Mouse (Mus musculus) splenic B cell, adult 2 months (primary cell): ENCODE data around the gene Mdga2.

Source experiments
- DNase-seq: peaks from one replicate; pipeline ENCODE4 v3.0.0-alpha.2; 2011; ENCODE audit warnings: low read depth, low spot score
- H3K27me3 ChIP-seq: 2 replicates; pipeline ENCODE4 v1.6.1; 2012; ENCODE audit warnings: mild to moderate bottlenecking, low read length, moderate library complexity, mixed read lengths; ENCODE audit not compliant: control insufficient read depth, poor library complexity, insufficient read depth, severe bottlenecking
- H3K36me3 ChIP-seq: 2 replicates; pipeline ENCODE4 v1.6.1; 2012; ENCODE audit warnings: mild to moderate bottlenecking, low read length, moderate library complexity, mixed read lengths; ENCODE audit not compliant: control insufficient read depth, poor library complexity, insufficient read depth, severe bottlenecking

Mdga2 gene

DNA sequence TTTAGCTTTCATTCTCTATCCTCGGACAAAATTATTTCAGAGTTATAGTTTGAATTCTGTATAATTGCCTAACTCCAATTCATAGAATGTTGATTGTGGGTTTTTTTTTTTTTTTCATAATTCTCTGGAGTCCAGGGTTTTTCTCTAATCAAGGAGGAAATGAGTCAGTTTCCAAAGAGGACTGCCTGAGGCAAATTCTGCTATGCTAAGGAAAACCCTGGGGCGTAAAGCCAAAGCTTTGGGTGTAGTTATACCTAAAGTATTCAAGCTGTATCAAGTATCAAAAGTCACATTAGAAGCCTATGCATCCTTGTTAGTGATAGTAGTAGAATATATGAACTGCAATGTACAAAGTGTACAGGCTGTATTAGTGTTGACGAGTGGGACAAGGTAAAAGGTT, 519.6 kb downstream of the Mdga2 start:
- no peaks in the 10 kb centered on the region for H3K27me3 ChIP-seq
- no peak for DNase-seq
- H3K36me3 ChIP-seq: no peaks in the 10 kb centered on the region

DNA sequence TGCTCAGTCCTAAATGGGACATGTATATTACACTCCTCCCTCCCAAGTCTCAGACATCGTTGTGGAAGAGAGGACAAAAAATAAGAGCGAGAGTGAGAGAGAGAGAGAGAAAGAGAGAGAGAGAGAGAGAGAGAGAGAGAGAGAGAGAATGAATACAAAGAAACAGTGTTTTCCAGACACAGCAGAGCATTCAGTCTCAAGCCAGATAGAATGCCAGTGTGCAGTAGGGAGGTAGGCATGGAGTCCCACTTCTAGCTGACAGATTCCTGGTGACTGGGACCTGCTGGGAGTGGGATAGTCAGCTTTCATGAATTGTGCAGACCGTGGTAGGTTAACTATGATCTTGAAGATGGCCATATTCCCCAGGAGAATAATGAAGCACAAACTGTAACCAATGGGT, 542.8 kb downstream of the Mdga2 start:
- DNase-seq: no peak
- H3K36me3 ChIP-seq: no peaks in the 10 kb centered on the region

DNA sequence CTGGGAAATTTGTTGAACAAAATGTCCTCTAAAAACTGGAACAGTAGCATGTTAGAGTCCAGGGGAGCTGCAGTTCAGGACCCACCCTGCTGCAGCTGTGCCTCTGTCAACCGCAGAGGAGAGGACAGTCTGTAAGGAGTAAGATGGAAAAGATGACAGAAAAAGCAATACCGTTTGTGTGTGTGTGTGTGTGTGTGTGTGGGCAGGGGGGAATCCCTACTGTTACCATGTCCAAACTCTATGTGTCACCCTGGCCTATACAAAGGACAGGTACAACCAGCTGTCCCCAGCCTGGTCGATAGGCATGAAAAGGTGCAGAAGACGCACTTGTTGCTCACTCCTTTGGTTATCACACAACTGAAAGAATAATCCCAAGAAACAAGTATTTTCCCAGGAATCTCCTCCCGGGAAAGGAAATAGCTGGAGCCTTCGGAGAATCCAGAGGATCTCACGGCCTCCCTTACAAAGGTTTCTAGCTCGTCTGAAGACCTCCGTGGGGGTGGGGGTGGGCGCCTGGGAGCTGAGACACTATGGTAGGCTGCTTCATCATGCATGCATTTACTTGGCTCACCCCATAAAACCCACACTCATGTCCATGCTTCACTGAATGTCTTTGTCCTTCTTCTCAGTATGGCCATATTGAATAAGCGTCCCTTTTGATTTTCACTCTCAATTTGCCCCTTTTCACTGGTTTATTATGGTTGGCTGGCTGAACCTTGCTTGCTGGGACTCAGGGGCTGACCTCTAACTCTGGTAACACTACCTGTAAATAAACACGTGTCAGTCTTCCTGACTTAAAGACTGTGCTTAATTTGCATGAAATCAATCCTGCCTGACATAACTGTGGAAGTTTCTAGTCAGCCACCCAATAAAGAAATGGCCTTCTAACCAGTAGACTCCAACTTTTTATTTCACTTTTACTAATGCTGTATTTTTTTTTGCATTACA, 573.5 kb downstream of the Mdga2 start:
- DNase-seq: no peak
- no peaks in the 10 kb centered on the region for H3K36me3 ChIP-seq
- no peaks in the 10 kb centered on the region for H3K27me3 ChIP-seq

More for the DNA sequence above, 542.8 kb downstream of the Mdga2 start:
- no peaks in the 10 kb centered on the region for H3K27me3 ChIP-seq

DNA sequence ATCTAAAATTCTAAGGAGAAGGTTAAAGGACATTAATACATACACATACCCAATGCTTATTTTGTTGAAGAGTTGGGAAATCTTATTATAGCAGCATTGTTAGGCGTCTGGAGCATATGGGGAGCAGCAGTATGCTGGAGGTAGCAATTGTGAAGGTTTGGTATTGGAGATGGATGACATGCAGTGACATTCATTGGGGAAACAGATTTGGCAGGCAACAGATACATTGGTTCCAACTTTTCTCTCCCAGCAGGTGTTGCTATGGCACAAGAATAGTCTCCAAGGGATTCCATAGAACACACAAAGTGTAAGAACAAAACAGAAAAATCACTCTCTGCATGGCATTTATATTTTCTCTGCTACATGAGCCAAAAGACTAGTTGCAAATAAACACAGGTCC, 581.9 kb downstream of the Mdga2 start:
- H3K27me3 ChIP-seq: no peaks in the 10 kb centered on the region
- no peaks in the 10 kb centered on the region for H3K36me3 ChIP-seq
- DNase-seq: no peak

GRCm38 (mm10) chr12:66619944-66620343, 602.4 kb downstream of the Mdga2 start:
- Histone ChIP-seq H3K27me3 (no peaks in the 10 kb centered on the region), H3K36me3 (no peaks in the 10 kb centered on the region)
- no peak for DNase-seq

DNA sequence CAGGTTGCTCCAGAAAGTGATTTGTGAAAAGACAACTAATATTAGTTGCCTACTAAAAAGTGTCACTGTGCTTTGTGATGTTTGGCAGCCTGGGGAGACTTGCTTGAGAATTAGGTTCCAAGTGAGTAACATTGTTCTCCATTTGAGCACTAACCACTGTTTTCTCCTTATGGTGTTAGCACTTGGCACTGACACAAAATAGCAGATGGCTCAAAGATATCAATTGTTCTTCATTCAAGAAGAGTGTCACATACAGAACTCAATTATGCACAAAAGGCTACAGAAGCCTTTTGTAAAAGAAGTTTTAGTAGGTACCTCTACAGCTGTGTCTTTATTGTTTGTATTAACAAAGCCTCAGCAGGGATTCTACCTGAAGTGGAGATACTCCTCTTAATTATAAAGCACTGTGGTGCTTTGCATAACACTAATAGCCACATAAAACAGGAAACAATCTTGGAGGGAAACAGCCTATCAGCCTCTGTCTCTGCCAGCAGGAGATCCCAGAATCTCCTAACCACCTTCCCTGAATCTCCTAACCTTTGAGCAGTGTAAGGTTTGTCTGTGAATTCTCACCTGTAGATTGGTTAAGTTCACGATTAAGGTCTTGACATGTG, 630.6 kb downstream of the Mdga2 start:
- no peak for DNase-seq
- no peaks in the 10 kb centered on the region for H3K27me3 ChIP-seq

GRCm38 (mm10) chr12:66565396-66565795, 657.0 kb downstream of the Mdga2 start:
- H3K36me3 ChIP-seq: no peaks in the 10 kb centered on the region
- no peak for DNase-seq
- H3K27me3 ChIP-seq: no peaks in the 10 kb centered on the region

More for the DNA sequence above, 630.6 kb downstream of the Mdga2 start:
- H3K36me3 ChIP-seq: no peaks in the 10 kb centered on the region

- Histone ChIP-seq H3K27me3 (no peaks in the 10 kb centered on the region), H3K36me3 (no peaks in the 10 kb centered on the region)
- no peak for DNase-seq
Measured at GRCm38 (mm10) chr12:66556846-66557245, 665.5 kb downstream of the Mdga2 start.

GRCm38 (mm10) chr12:66556178-66556820, 666.0 kb downstream of the Mdga2 start:
- Histone ChIP-seq H3K36me3 (no peaks in the 10 kb centered on the region), H3K27me3 (no peaks in the 10 kb centered on the region)
- DNase-seq: no peak

DNA sequence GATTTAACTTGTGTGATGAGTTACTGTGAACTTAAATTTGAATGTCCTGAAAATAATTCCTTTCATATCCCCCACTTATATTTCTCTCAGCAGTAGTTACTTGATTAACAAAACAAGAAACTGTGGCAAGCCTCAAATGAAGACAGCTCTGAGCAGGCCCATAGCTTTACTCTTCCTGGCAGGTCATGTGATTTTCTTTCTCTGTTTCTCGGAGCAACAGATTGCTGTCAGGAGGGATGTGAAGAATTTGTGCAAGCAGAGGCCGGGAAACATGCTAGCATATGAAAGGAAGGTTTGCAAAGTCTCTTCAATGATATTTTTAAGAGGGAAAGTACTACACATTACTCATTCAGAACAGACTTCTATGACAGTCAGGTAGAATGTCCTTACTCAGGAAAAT, 697.4 kb downstream of the Mdga2 start:
- no peak for DNase-seq
- no peaks in the 10 kb centered on the region for H3K27me3 ChIP-seq
- no peaks in the 10 kb centered on the region for H3K36me3 ChIP-seq

GRCm38 (mm10) chr12:66499258-66499657, 723.1 kb downstream of the Mdga2 start:
- H3K27me3 ChIP-seq: no peaks in the 10 kb centered on the region
- DNase-seq: no peak

GRCm38 (mm10) chr12:66470868-66471267, 751.5 kb downstream of the Mdga2 start:
- H3K27me3 ChIP-seq: no peaks in the 10 kb centered on the region

More at GRCm38 (mm10) chr12:66499258-66499657, 723.1 kb downstream of the Mdga2 start:
- no peaks in the 10 kb centered on the region for H3K36me3 ChIP-seq

GRCm38 (mm10) chr12:66470243-66470863, 752.0 kb downstream of the Mdga2 start:
- Histone ChIP-seq H3K36me3 (no peaks in the 10 kb centered on the region), H3K27me3 (no peaks in the 10 kb centered on the region)
- no peak for DNase-seq

More at GRCm38 (mm10) chr12:66470868-66471267, 751.5 kb downstream of the Mdga2 start:
- no peaks in the 10 kb centered on the region for H3K36me3 ChIP-seq
- DNase-seq: no peak

- H3K36me3 ChIP-seq: no peaks in the 10 kb centered on the region
- H3K27me3 ChIP-seq: no peaks in the 10 kb centered on the region
- DNase-seq: no peak
Measured at GRCm38 (mm10) chr12:66465516-66465915, 756.8 kb downstream of the Mdga2 start.
